Mouse (Mus musculus): Measurements from ENCODE around the gene Pip5k1b.

DNA sequence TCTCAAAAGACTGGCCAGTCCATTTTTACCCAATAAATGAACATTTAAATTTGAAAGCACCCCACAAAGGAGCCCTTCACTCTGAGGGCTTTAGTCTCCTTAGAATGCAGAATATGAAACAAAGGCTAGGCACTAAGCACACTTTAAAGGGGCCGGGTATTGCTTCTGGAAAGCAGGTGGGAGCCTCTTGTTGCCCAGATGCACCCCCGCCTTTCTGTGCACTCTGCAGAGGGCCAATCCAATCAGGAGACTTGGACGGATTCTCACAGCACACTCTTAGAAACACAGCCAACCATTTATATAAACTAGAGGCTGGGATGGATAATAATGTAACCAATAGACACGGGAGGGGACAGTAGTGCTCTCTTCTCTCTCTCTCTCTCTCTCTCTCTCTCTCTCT lies 287.1 kb downstream of the Pip5k1b start:
- TF ChIP-seq GATA1 (IDR thresholded peaks at IDR 0.05; ENCODE audit: low read length) = no peak
- no peak for TF ChIP-seq TAL1 (IDR thresholded peaks at IDR 0.05; ENCODE audit: low read length)
